Mouse (Mus musculus) liver, adult 2 months (tissue): ENCODE measurements around the gene Dst.

ENCODE experiments used
- CTCF ChIP-seq: fragments of 200-500 bp; IDR thresholded peaks from 2 replicates; pipeline ENCODE4 v1.5.1; 2011; ENCODE audit warnings: low read depth, low read length, control low read depth
- POLR2A ChIP-seq: fragments of 200-500 bp; IDR thresholded peaks from 2 replicates; pipeline ENCODE4 v1.6.1; 2011; ENCODE audit warnings: low read length, control low read depth; ENCODE audit not compliant: insufficient read depth; ENCODE audit errors: extremely low read depth

GRCm38 (mm10) chr1:33942638-33943037 lies 34.6 kb downstream of the Dst start:
- no peak for TF ChIP-seq POLR2A
- no peak for TF ChIP-seq CTCF
